Mouse (Mus musculus) liver, embryonic 14.5 days (tissue): ENCODE data around the gene Nup43. TPM values are rescaled to one million over a fixed set of nuclear protein-coding genes. Genes with fewer than 3 reads are reported as not detected.

ENCODE experiments used
- ATAC-seq: fragments of 200-750 bp; cut with Nextera tagmentation; 2 replicates; pipeline ENCODE4 v1.8.0; 2017; ENCODE audit warnings: moderate number of reproducible peaks, mild to moderate bottlenecking, moderate library complexity; ENCODE audit not compliant: insufficient read depth
- DNase-seq, 3 experiments: peaks; one replicate each; pipeline ENCODE4 v3.0.0-alpha.2; 2012 to 2013; ENCODE audit warnings: low read depth in 3 of 3, low spot score in 3 of 3
- H3K27ac ChIP-seq: fragments of 300-500 bp; sonication (generic); 2 replicates; pipeline ENCODE4 v1.5.1; 2014; ENCODE audit warnings: moderate library complexity, mild to moderate bottlenecking, control low read depth, inconsistent platforms
- H3K27me3 ChIP-seq: fragments of 300-500 bp; sonication (generic); 2 replicates; pipeline ENCODE4 v1.6.1; 2014; ENCODE audit warnings: mild to moderate bottlenecking, low read length, moderate library complexity; ENCODE audit not compliant: control insufficient read depth, insufficient read depth
- H3K36me3 ChIP-seq: fragments of 300-500 bp; sonication (generic); replicated peaks from 2 replicates; pipeline ENCODE4 v1.6.1; 2014; ENCODE audit warnings: low read depth; ENCODE audit not compliant: control insufficient read depth, insufficient read depth
- H3K4me1 ChIP-seq, 2 experiments: fragments of 200-500 bp in 1 of 2; fragments of 300-500 bp in 1 of 2; sonication (generic) in 1 of 2; replicated peaks; 2 replicates each; pipeline ENCODE4 v1.6.1; 2012 to 2014; ENCODE audit warnings: antibody characterized with exemption in 1 of 2, inconsistent platforms in 1 of 2, low read length in 1 of 2; ENCODE audit not compliant: control insufficient read depth in 2 of 2, insufficient read depth in 2 of 2
- H3K4me2 ChIP-seq: fragments of 300-500 bp; sonication (generic); 2 replicates; pipeline ENCODE4 v1.6.1; 2014; ENCODE audit warnings: low read depth, mild to moderate bottlenecking, control low read depth, moderate library complexity
- H3K4me3 ChIP-seq, 2 experiments: fragments of 200-500 bp in 1 of 2; fragments of 300-500 bp in 1 of 2; sonication (generic) in 1 of 2; 2 replicates each; pipeline ENCODE4 v1.5.1; 2012 to 2014; ENCODE audit warnings: low read depth in 2 of 2, low read length in 2 of 2, mild to moderate bottlenecking in 2 of 2, control low read depth in 1 of 2, inconsistent platforms in 1 of 2, moderate library complexity in 1 of 2; ENCODE audit not compliant: insufficient read depth in 1 of 2
- H3K9ac ChIP-seq: fragments of 300-500 bp; sonication (generic); replicated peaks from 2 replicates; pipeline ENCODE4 v1.6.1; 2014; ENCODE audit warnings: mild to moderate bottlenecking, control low read depth, moderate library complexity
- H3K9me3 ChIP-seq: fragments of 300-500 bp; sonication (generic); 2 replicates; pipeline ENCODE4 v1.6.1; 2016; ENCODE audit warnings: low read length, mixed read lengths; ENCODE audit not compliant: control insufficient read depth
- CTCF ChIP-seq: IDR thresholded peaks from 2 replicates; pipeline ENCODE4 v1.5.1; 2016; ENCODE audit warnings: antibody characterized with exemption, low read depth, control low read depth
- EP300 ChIP-seq: IDR thresholded peaks from 2 replicates; pipeline ENCODE4 v1.6.1; 2016; ENCODE audit warnings: antibody characterized with exemption, low read depth
- WGBS: fragments of 180-500 bp; shearing (Covaris S2); extraction: QIAGEN DNeasy Blood & Tissue Kit; methylation state at CpG from one replicate; pipeline ENCODE4 v1.1.7; 2014; ENCODE audit not compliant: insufficient replicate concordance; 5-methylcytosine and 5-hydroxymethylcytosine counted together
- polyA plus RNA-seq, 2 experiments: library from polyadenylated mRNA; depleted of rRNA in 1 of 2; stranded (reverse) in 1 of 2; unstranded in 1 of 2; fragments of >200 nt; fragmentation: Nextera tagmentation in 1 of 2; extraction: Ambion mirVana in 1 of 2; gene quantifications; 2 replicates each; pipeline versions ENCODE4 v1.2.1 to v1.2.3; 2012 to 2014

Nup43 gene
- polyA plus RNA-seq, 2 experiments: 19.7 to 29.7 TPM

- Histone ChIP-seq H3K4me1 (no peaks in the 10 kb centered on the region), H3K9me3 (no peaks in the 10 kb centered on the region), H3K27ac (no peak overlapping the region), H3K4me2 (no peak overlapping the region), H3K27me3 (no peaks in the 10 kb centered on the region), H3K36me3 (peaks cover 40% of the 10 kb centered on the region), H3K4me3 (no peak overlapping the region), H3K9ac (no peak overlapping the region)
- TF ChIP-seq CTCF (no peak), EP300 (no peak)
- no peak for DNase-seq
- ATAC-seq: no peak
- 70% methylated on average over 5 of the region's 5 CpGs for WGBS
These were observed 42.8 kb downstream of the Nup43 start for GRCm38 (mm10) chr10:7710121-7710520.

GRCm38 (mm10) chr10:7712506-7712905 lies 45.2 kb downstream of the Nup43 start:
- ATAC-seq: no peak
- TF ChIP-seq EP300 (no peak), CTCF (no peak)
- no peak for DNase-seq
- WGBS: 86% methylated on average over 13 of the region's 13 CpGs
- Histone ChIP-seq H3K4me2 (no peak overlapping the region), H3K4me1 (no peaks in the 10 kb centered on the region), H3K27me3 (no peaks in the 10 kb centered on the region), H3K9me3 (no peaks in the 10 kb centered on the region), H3K27ac (no peak overlapping the region), H3K4me3 (no peak overlapping the region), H3K9ac (no peak overlapping the region), H3K36me3 (peaks cover 32% of the 10 kb centered on the region)

GRCm38 (mm10) chr10:7715056-7715455 lies 47.8 kb downstream of the Nup43 start:
- TF ChIP-seq CTCF (no peak), EP300 (no peak)
- Histone ChIP-seq H3K4me3 (no peak overlapping the region), H3K27ac (no peak overlapping the region), H3K27me3 (no peaks in the 10 kb centered on the region), H3K9me3 (no peaks in the 10 kb centered on the region), H3K4me1 (no peaks in the 10 kb centered on the region), H3K4me2 (no peak overlapping the region), H3K36me3 (peaks cover 24% of the 10 kb centered on the region), H3K9ac (no peak overlapping the region)
- DNase-seq: no peak
- 82% methylated on average over 7 of the region's 7 CpGs for WGBS
- ATAC-seq: no peak

GRCm38 (mm10) chr10:7725751-7726500 lies 58.6 kb downstream of the Nup43 start, which contains the start of gene Katna1:
Katna1 (plus strand) TSS chr10:7726000.
- Histone ChIP-seq H3K9ac (peak within 1 kb of the TSS; percentile 87), H3K27me3 (no peaks in the 10 kb centered on the region), H3K4me1 (peaks cover 5 to 10% of the 10 kb centered on the region in 2 experiments; a peak in 3 of 4 replicates), H3K4me3 (peak within 1 kb of the TSS; percentile 85 to 86), H3K9me3 (no peaks in the 10 kb centered on the region), H3K36me3 (no peaks in the 10 kb centered on the region), H3K4me2 (peak within 1 kb of the TSS; percentile 95), H3K27ac (peak within 1 kb of the TSS; percentile 67)
- under 1% methylated on average over 49 of the region's 49 CpGs for whole genome bisulfite sequencing
- peak; percentile 92 to 94 (median 92) for DNase-seq
- ATAC-seq: peak; percentile 97
- TF ChIP-seq EP300 (no peak), CTCF (no peak)

- H3K27ac ChIP-seq: peak overlapping the region; percentile 40
- peak overlapping the region; percentile 87 for H3K9ac ChIP-seq
- H3K27me3 ChIP-seq: no peaks in the 10 kb centered on the region
- no peaks in the 10 kb centered on the region for H3K9me3 ChIP-seq
- H3K4me2 ChIP-seq: peak overlapping the region; percentile 95
- TF ChIP-seq CTCF: no peak
- TF ChIP-seq EP300: no peak
- H3K4me3 ChIP-seq: peak overlapping the region; percentile 85 to 86
- no peak for ATAC-seq
- no peaks in the 10 kb centered on the region for H3K36me3 ChIP-seq
- WGBS: 0% methylated on average over 8 of the region's 8 CpGs
- DNase-seq: peak in 1 of 3 experiments; percentile 16
- peaks cover 5 to 10% of the 10 kb centered on the region in 2 experiments; a peak in 3 of 4 replicates for H3K4me1 ChIP-seq
These were observed 59.2 kb downstream of the Nup43 start for GRCm38 (mm10) chr10:7726501-7726812.
